Mouse (Mus musculus): ENCODE results near the gene Trim7.

- TF ChIP-seq MYC (IDR thresholded peaks at IDR 0.05; ENCODE audit: low read depth, low read length) (no peak), EP300 (IDR thresholded peaks at IDR 0.05; ENCODE audit: low read depth in 1 of 2, low read length in 2 of 2) (no peak), ZNF384 (IDR thresholded peaks at IDR 0.05; ENCODE audit: low read depth, low read length) (no peak), KAT2A (conservative IDR thresholded peaks at IDR 0.05; ENCODE audit: low read depth, low read length) (no peak), MXI1 (IDR thresholded peaks at IDR 0.05; ENCODE audit: low read depth, low read length) (no peak), CTCF (IDR thresholded peaks at IDR 0.05 in 2 of 3, conservative IDR thresholded peaks at IDR 0.05 in 1 of 3; ENCODE audit: control insufficient read depth in 1 of 3, insufficient read depth in 1 of 3, low read depth in 2 of 3, low read length in 3 of 3, poor library complexity in 1 of 3, severe bottlenecking in 1 of 3) (no peak), POLR2A (IDR thresholded peaks at IDR 0.05; ENCODE audit: control insufficient read depth in 1 of 2, insufficient read depth in 1 of 2, low read depth in 1 of 2, low read length in 2 of 2, poor library complexity in 1 of 2) (no peak), POLR2AphosphoS5 (IDR thresholded peaks at IDR 0.05; ENCODE audit: borderline replicate concordance, low read depth, low read length) (no peak)
Observed at GRCm38 (mm10) chr11:48815851-48816250, 10.1 kb upstream of the Trim7 start.
